Mouse (Mus musculus) B cell, adult 2 months (primary cell): ENCODE data around the gene Ddx19b.
"Not testable (repeated sequence)": the region's sequence is repeated elsewhere in the genome, so short reads cannot be mapped to it uniquely, and the experiment has no call there.

Source experiments
- DNase-seq, 2 experiments: peaks; one replicate each; pipeline ENCODE4 v3.0.0; 2022

The Ddx19b gene

GRCm38 (mm10) chr8:111031572-111031971, at the start of gene Ddx19b:
Gene Ddx19b (minus strand): TSS chr8:111031751.
- DNase-seq = no peak

GRCm38 (mm10) chr8:111079861-111080271, 48.3 kb upstream of the Ddx19b start:
- DNase-seq = no peak

- no peak for DNase-seq
Measured at GRCm38 (mm10) chr8:111079461-111079860, 47.9 kb upstream of the Ddx19b start.

- no peak for DNase-seq
Measured at GRCm38 (mm10) chr8:111075926-111076325, 44.4 kb upstream of the Ddx19b start.

- not testable (repeated sequence) for DNase-seq
Measured at GRCm38 (mm10) chr8:111068660-111069059, 37.1 kb upstream of the Ddx19b start.

GRCm38 (mm10) chr8:111067439-111067838, 35.9 kb upstream of the Ddx19b start:
- no peak for DNase-seq

GRCm38 (mm10) chr8:111066308-111066707, 34.8 kb upstream of the Ddx19b start:
- no peak for DNase-seq

- DNase-seq = no peak
Measured at GRCm38 (mm10) chr8:111062893-111063292, 31.3 kb upstream of the Ddx19b start.

GRCm38 (mm10) chr8:111062072-111062757, 30.7 kb upstream of the Ddx19b start:
- DNase-seq = peak; percentile 92 to 94

- DNase-seq = no peak
Measured at GRCm38 (mm10) chr8:111061688-111062071, 30.1 kb upstream of the Ddx19b start.

- no peak for DNase-seq
Measured at GRCm38 (mm10) chr8:111058946-111059572, 27.5 kb upstream of the Ddx19b start.

- DNase-seq = peak in 1 of 2 experiments; percentile 16
Measured at GRCm38 (mm10) chr8:111056691-111057293, 25.2 kb upstream of the Ddx19b start.

GRCm38 (mm10) chr8:111056158-111056663, 24.7 kb upstream of the Ddx19b start, which contains the start of gene Exosc6:
Gene Exosc6 (plus strand): TSS chr8:111056339.
- DNase-seq = peak; percentile 91 to 93

- DNase-seq = peak in 1 of 2 experiments; percentile 17
Measured at GRCm38 (mm10) chr8:111055661-111056060, 24.1 kb upstream of the Ddx19b start.

- no peak for DNase-seq
Measured at GRCm38 (mm10) chr8:111055031-111055634, 23.6 kb upstream of the Ddx19b start.

- DNase-seq = no peak
Measured at GRCm38 (mm10) chr8:111053827-111054518, 22.4 kb upstream of the Ddx19b start.

- no peak for DNase-seq
Measured at GRCm38 (mm10) chr8:111049106-111049505, 17.6 kb upstream of the Ddx19b start.

GRCm38 (mm10) chr8:111048694-111049093, 17.1 kb upstream of the Ddx19b start:
- DNase-seq = peak; percentile 38

GRCm38 (mm10) chr8:111044003-111044734, 12.6 kb upstream of the Ddx19b start:
- DNase-seq = peak in 1 of 2 experiments; percentile 26

GRCm38 (mm10) chr8:111042546-111042945, 11.0 kb upstream of the Ddx19b start:
- DNase-seq = no peak

- DNase-seq = no peak
Measured at GRCm38 (mm10) chr8:111036591-111036990, 5.0 kb upstream of the Ddx19b start.

GRCm38 (mm10) chr8:111034276-111034675, 2.7 kb upstream of the Ddx19b start:
- DNase-seq = peak; percentile 56 to 58
